10 mouse cellular contexts compared by ENCODE assay signal in genomic region chr11:119558870-119559610, GRCm38 (mm10). TPM values are rescaled to one million over a fixed set of nuclear protein-coding genes. Genes with fewer than 3 reads are reported as not detected.
DNase-seq lines count a peak whose midpoint lies in the region; ATAC-seq lines count a peak whose summit lies in the region.
"Had no signal": no experiment of that assay in that cellular context is flagged by ENCODE, and none has a peak within 500 bp of the region (broad histone marks: within the 10 kb centered on the region; RNA-seq: fewer than 3 reads in every experiment).

No protein-coding gene starts in this region.

- H3K36me3 ChIP-seq in lung, embryonic 15.5 days: no peaks in the 10 kb centered on the region
- no peaks in the 10 kb centered on the region for H3K36me3 ChIP-seq in forebrain, embryonic 11.5 days (ENCODE audit: control insufficient read depth, insufficient read depth, low read length)
- no peaks in the 10 kb centered on the region for H3K36me3 ChIP-seq in limb, embryonic 13.5 days
- no peaks in the 10 kb centered on the region for H3K36me3 ChIP-seq in stomach, embryonic 14.5 days (ENCODE audit: control insufficient read depth, insufficient read depth, low read length)

- H3K27ac ChIP-seq in lung, embryonic 15.5 days: peak overlapping the region; percentile 13; the same call in 1 of the 2 replicates
- H3K27ac ChIP-seq in forebrain, embryonic 11.5 days (ENCODE audit: low read depth, low read length): peak overlapping the region; percentile 78
- peak overlapping the region; percentile 44; the same call in 1 of the 2 replicates for H3K27ac ChIP-seq in limb, embryonic 13.5 days
- H3K27ac ChIP-seq in stomach, embryonic 14.5 days (ENCODE audit: low read length): no peak overlapping the region; the same call in 1 of the 2 replicates

- ATAC-seq in lung, embryonic 15.5 days (ENCODE audit: borderline replicate concordance, extremely low read depth, low FRiP score, low TSS enrichment): peak; percentile 32; the same call in 1 of the 2 replicates
- ATAC-seq in forebrain, embryonic 11.5 days (replicated peaks; ENCODE audit: low FRiP score): peak; percentile 80
- ATAC-seq in limb, embryonic 13.5 days (ENCODE audit: low FRiP score, low read depth): peak; percentile 81; the same call in 1 of the 2 replicates
- peak; percentile 26; the same call in 1 of the 2 replicates for ATAC-seq in stomach, embryonic 14.5 days (ENCODE audit: insufficient number of reproducible peaks, insufficient read depth, low FRiP score, low read depth)
- ATAC-seq: Patski had no signal

- intact Hi-C loops in gastrocnemius, postnatal 14 days (cut with DNase I; ENCODE audit: low total_unique reads): no loop called here

- WGBS in lung, embryonic 15.5 days: 14% methylated on average over 9 of the region's 9 CpGs
- WGBS in forebrain, embryonic 11.5 days: under 1% methylated on average over 9 of the region's 9 CpGs
- WGBS in limb, embryonic 13.5 days: 6% methylated on average over 9 of the region's 9 CpGs
- WGBS in stomach, embryonic 14.5 days: 11% methylated on average over 9 of the region's 9 CpGs

- peaks cover 56% of the 10 kb centered on the region for H3K4me1 ChIP-seq in lung, embryonic 15.5 days
- peaks cover 18% of the 10 kb centered on the region for H3K4me1 ChIP-seq in forebrain, embryonic 11.5 days (replicated peaks; ENCODE audit: control insufficient read depth, insufficient read depth, low read length)
- peaks cover 32% of the 10 kb centered on the region for H3K4me1 ChIP-seq in limb, embryonic 13.5 days
- H3K4me1 ChIP-seq in stomach, embryonic 14.5 days (ENCODE audit: control insufficient read depth, insufficient read depth, low read length): peaks cover 15% of the 10 kb centered on the region; the same call in 1 of the 2 replicates

- no peaks in the 10 kb centered on the region for H3K9me3 ChIP-seq in lung, embryonic 15.5 days
- H3K9me3 ChIP-seq in forebrain, embryonic 11.5 days (ENCODE audit: control insufficient read depth, low read length): no peaks in the 10 kb centered on the region
- H3K9me3 ChIP-seq in limb, embryonic 13.5 days: no peaks in the 10 kb centered on the region
- H3K9me3 ChIP-seq in stomach, embryonic 14.5 days (ENCODE audit: control insufficient read depth, low read depth, low read length): no peaks in the 10 kb centered on the region

- H3K27me3 ChIP-seq in lung, embryonic 15.5 days: peaks cover 11% of the 10 kb centered on the region; the same call in 1 of the 2 replicates
- H3K27me3 ChIP-seq in forebrain, embryonic 11.5 days (ENCODE audit: control insufficient read depth, insufficient read depth, low read length): no peaks in the 10 kb centered on the region
- H3K27me3 ChIP-seq in limb, embryonic 13.5 days: peaks cover 47% of the 10 kb centered on the region
- no peaks in the 10 kb centered on the region for H3K27me3 ChIP-seq in stomach, embryonic 14.5 days (ENCODE audit: control insufficient read depth, insufficient read depth, low read length)

- no peak overlapping the region for H3K4me3 ChIP-seq in lung, embryonic 15.5 days
- H3K4me3 ChIP-seq in forebrain, embryonic 11.5 days (ENCODE audit: low read depth, low read length): peak overlapping the region; percentile 7; the same call in 1 of the 2 replicates
- no peak overlapping the region for H3K4me3 ChIP-seq in limb, embryonic 13.5 days
- H3K4me3 ChIP-seq in stomach, embryonic 14.5 days (ENCODE audit: low read depth, low read length): no peak overlapping the region

- H3K4me2 ChIP-seq in lung, embryonic 15.5 days: peak overlapping the region; percentile 7; the same call in 1 of the 2 replicates
- peak overlapping the region; percentile 37 for H3K4me2 ChIP-seq in forebrain, embryonic 11.5 days (ENCODE audit: low read depth, low read length, severe bottlenecking)
- peak overlapping the region; percentile 46 for H3K4me2 ChIP-seq in limb, embryonic 13.5 days (replicated peaks)
- no peak overlapping the region for H3K4me2 ChIP-seq in stomach, embryonic 14.5 days (replicated peaks; ENCODE audit: low read depth, low read length)

- DNase-seq in lung, postnatal 36 days: no peak
- peak; percentile 81 for DNase-seq in forebrain, embryonic 11.5 days (ENCODE audit: low spot score)
- DNase-seq in gastrocnemius, postnatal 14 days: no peak
- no peak for DNase-seq in frontal cortex, postnatal 14 days (ENCODE audit: low spot score in 2 of 2)
- DNase-seq in layer of hippocampus, adult 18-20 months (ENCODE audit: low spot score in 2 of 2): no peak
- DNase-seq: cerebellum, adult 18-20 months had no signal

- H3K9ac ChIP-seq in lung, embryonic 15.5 days: no peak overlapping the region
- peak overlapping the region; percentile 50 for H3K9ac ChIP-seq in forebrain, embryonic 11.5 days (ENCODE audit: low read length)
- peak overlapping the region; percentile 8; the same call in 1 of the 2 replicates for H3K9ac ChIP-seq in limb, embryonic 13.5 days
- H3K9ac ChIP-seq in stomach, embryonic 14.5 days (replicated peaks; ENCODE audit: low read depth, low read length): no peak overlapping the region

RNA-seq across cellular contexts. Expression of gene Nptx1, which starts 11.5 kb away (rescaled TPM):
- 1.7 TPM in 2 replicates for polyA plus RNA-seq in lung, embryonic 15.5 days (2015; fragmentation: Nextera tagmentation; extraction: Ambion mirVana)
- 3.2 and 3.3 TPM in 2 replicates for polyA plus RNA-seq in forebrain, embryonic 11.5 days (2014; fragmentation: Nextera tagmentation; extraction: Ambion mirVana)
- polyA plus RNA-seq in limb, embryonic 13.5 days (2015; fragmentation: Nextera tagmentation; extraction: Ambion mirVana): 2.0 and 2.2 TPM in 2 replicates
- 0.29 and 0.59 TPM in 2 replicates for polyA plus RNA-seq in stomach, embryonic 14.5 days (2014; fragmentation: Nextera tagmentation; extraction: Ambion mirVana)
- total RNA-seq in gastrocnemius, postnatal 14 days (2021): under 1 TPM; 0.35 to 0.40 TPM
- total RNA-seq in layer of hippocampus, adult 18-20 months (2021): 100 to 1,000 TPM; 492 to 504 TPM

RNA-seq across cellular contexts. Expression of gene Rptor, which starts 43.7 kb away (rescaled TPM):
- 8.5 and 9.7 TPM in 2 replicates for polyA plus RNA-seq in lung, embryonic 15.5 days (2015; fragmentation: Nextera tagmentation; extraction: Ambion mirVana)
- 18.6 and 19.2 TPM in 2 replicates for polyA plus RNA-seq in forebrain, embryonic 11.5 days (2014; fragmentation: Nextera tagmentation; extraction: Ambion mirVana)
- polyA plus RNA-seq in limb, embryonic 13.5 days (2015; fragmentation: Nextera tagmentation; extraction: Ambion mirVana): 11.2 and 11.6 TPM in 2 replicates
- polyA plus RNA-seq in stomach, embryonic 14.5 days (2014; fragmentation: Nextera tagmentation; extraction: Ambion mirVana): 12.7 and 13.1 TPM in 2 replicates
- 10 to 100 TPM; 25.7 to 26.9 TPM for total RNA-seq in gastrocnemius, postnatal 14 days (2021)
- total RNA-seq in layer of hippocampus, adult 18-20 months (2021): 10 to 100 TPM; 56.0 to 61.1 TPM

Comparison
In these comparisons a context has a peak if more than half of its experiments do, and no peak if none do; other contexts are left out.
1. ATAC-seq: peak in every context shown above with its lines; median percentile 81 in limb, embryonic 13.5 days; 80 in forebrain, embryonic 11.5 days; 32 in lung, embryonic 15.5 days; 26 in stomach, embryonic 14.5 days.
2. H3K9ac ChIP-seq: peak in forebrain, embryonic 11.5 days (single experiment) and limb, embryonic 13.5 days (single experiment); none in lung, embryonic 15.5 days (single experiment) and stomach, embryonic 14.5 days (single experiment).